Mouse (Mus musculus) common myeloid progenitor, adult 5-6 weeks (primary cell): ENCODE data around the gene Gm44805. TPM values are rescaled to one million over a fixed set of nuclear protein-coding genes. Genes with fewer than 3 reads are reported as not detected.

Source experiments
- ATAC-seq: replicated peaks from 2 replicates; pipeline ENCODE4 v1.8.0; 2016; ENCODE audit warnings: low read depth, mild to moderate bottlenecking, moderate TSS enrichment, inconsistent platforms; ENCODE audit not compliant: poor library complexity, severe bottlenecking
- total RNA-seq: library from RNA; stranded (forward); fragments of 200-1000, 187-1606 nt; gene quantifications from 2 replicates; pipeline ENCODE4 v1.2.3, GENCODE M21; 2017

The Gm44805 gene
- total RNA-seq, 1 experiment from 2014 or later: not detected

- ATAC-seq: no peak
These were observed 46.6 kb downstream of the Gm44805 start for GRCm38 (mm10) chr7:19634591-19634990.

- ATAC-seq: no peak
These were observed 47.4 kb downstream of the Gm44805 start for GRCm38 (mm10) chr7:19633855-19634254.

- no peak for ATAC-seq
These were observed 48.0 kb downstream of the Gm44805 start for GRCm38 (mm10) chr7:19633197-19633596.

GRCm38 (mm10) chr7:19632720-19633119 lies 48.5 kb downstream of the Gm44805 start:
- no peak; the same call in 1 of the 2 replicates for ATAC-seq

- ATAC-seq: no peak
These were observed 48.9 kb downstream of the Gm44805 start for GRCm38 (mm10) chr7:19632275-19632674.

- no peak; the same call in 1 of the 2 replicates for ATAC-seq
These were observed 51.9 kb downstream of the Gm44805 start, which contains the start of gene Relb for GRCm38 (mm10) chr7:19629361-19629734. Gene Relb (minus strand): TSS chr7:19629438.

GRCm38 (mm10) chr7:19628536-19629360 lies 52.5 kb downstream of the Gm44805 start:
- peak; percentile 87 for ATAC-seq

GRCm38 (mm10) chr7:19628192-19628535 lies 53.1 kb downstream of the Gm44805 start:
- ATAC-seq: no peak

GRCm38 (mm10) chr7:19627721-19628120 lies 53.5 kb downstream of the Gm44805 start:
- ATAC-seq: no peak

- ATAC-seq: no peak
These were observed 57.8 kb downstream of the Gm44805 start for GRCm38 (mm10) chr7:19623433-19623832.

- ATAC-seq: no peak
These were observed 59.0 kb downstream of the Gm44805 start for GRCm38 (mm10) chr7:19622241-19622640.

Other genes starting within 250 kb of the Gm44805 start
- gene Mark4, start 222.6 kb downstream of the Gm44805 start, total RNA-seq: 4.6 and 7.7 TPM in 2 replicates
- 3.1 and 4.2 TPM in 2 replicates for gene Exoc3l2, start 218.1 kb downstream of the Gm44805 start, total RNA-seq
- 2.6 and 2.8 TPM in 2 replicates for gene Bloc1s3, start 173.1 kb downstream of the Gm44805 start, total RNA-seq
- 33.6 and 43.7 TPM in 2 replicates for gene Trappc6a, start 173.0 kb downstream of the Gm44805 start, total RNA-seq
- 0.27 and 0.68 TPM in 2 replicates for gene Nkpd1, start 163.6 kb downstream of the Gm44805 start, total RNA-seq
- gene Ppp1r37, start 118.3 kb downstream of the Gm44805 start, total RNA-seq: 10.5 and 14.9 TPM in 2 replicates
- gene Zfp296, start 104.1 kb downstream of the Gm44805 start, total RNA-seq: 2.6 and 6.3 TPM in 2 replicates
- gene Gemin7, start 103.8 kb downstream of the Gm44805 start, total RNA-seq: 41.0 and 56.4 TPM in 2 replicates
- 27.3 and 33.4 TPM in 2 replicates for gene Clasrp, start 76.9 kb downstream of the Gm44805 start, total RNA-seq
- 2.8 and 3.1 TPM in 2 replicates for gene Relb, start 52.0 kb downstream of the Gm44805 start, total RNA-seq
- gene Clptm1, start 16.4 kb downstream of the Gm44805 start, total RNA-seq: 28.0 and 29.1 TPM in 2 replicates
- gene Apoc2, start 3.5 kb downstream of the Gm44805 start, total RNA-seq: not detected in 2 replicates
- gene Apoc4, start 56 bp upstream of the Gm44805 start, total RNA-seq: not detected in 2 replicates
- gene Apoc1, start 11.2 kb upstream of the Gm44805 start, total RNA-seq: 7.3 TPM in 1 of 2 replicates, not detected in the other
- 659 and 679 TPM in 2 replicates for gene Apoe, start 17.8 kb upstream of the Gm44805 start, total RNA-seq
- gene Tomm40, start 34.0 kb upstream of the Gm44805 start, total RNA-seq: 40.1 and 47.0 TPM in 2 replicates
- 0.73 and 2.5 TPM in 2 replicates for gene Nectin2, start 69.1 kb upstream of the Gm44805 start, total RNA-seq
- gene Bcam, start 89.6 kb upstream of the Gm44805 start, total RNA-seq: 0.32 TPM in 1 of 2 replicates, not detected in the other
- gene Cblc, start 115.4 kb upstream of the Gm44805 start, total RNA-seq: not detected in 2 replicates
- 1.6 and 2.4 TPM in 2 replicates for gene Bcl3, start 141.3 kb upstream of the Gm44805 start, total RNA-seq
- not detected in 2 replicates for gene Gm19345, start 170.6 kb upstream of the Gm44805 start, total RNA-seq
- not detected in 2 replicates for gene Ceacam16, start 179.9 kb upstream of the Gm44805 start, total RNA-seq
- not detected in 2 replicates for gene Ceacam19, start 206.5 kb upstream of the Gm44805 start, total RNA-seq
- 7.7 and 9.7 TPM in 2 replicates for gene Pvr, start 239.7 kb upstream of the Gm44805 start, total RNA-seq